Mouse (Mus musculus) megakaryocyte, adult 5-6 weeks (primary cell): ENCODE measurements around the gene Mtor. TPM values are rescaled to one million over a fixed set of nuclear protein-coding genes. Genes with fewer than 3 reads are reported as not detected.

Source experiments
- ATAC-seq: 2 replicates; pipeline ENCODE4 v1.8.0; 2016; ENCODE audit warnings: mild to moderate bottlenecking, inconsistent platforms; ENCODE audit not compliant: poor library complexity, severe bottlenecking
- total RNA-seq, 2 experiments: library from RNA; stranded (forward) in 1 of 2; stranded (reverse) in 1 of 2; fragments of 153-499, 151-499 nt in 1 of 2; fragments of 221-1000, 200-1000 nt in 1 of 2; gene quantifications; 2 replicates each; pipeline versions ENCODE4 v1.2.3 to v1.2.4; 2015 to 2017

Mtor gene
- total RNA-seq, 2 experiments from 2014 or later: 10.8 to 14.2 TPM

DNA sequence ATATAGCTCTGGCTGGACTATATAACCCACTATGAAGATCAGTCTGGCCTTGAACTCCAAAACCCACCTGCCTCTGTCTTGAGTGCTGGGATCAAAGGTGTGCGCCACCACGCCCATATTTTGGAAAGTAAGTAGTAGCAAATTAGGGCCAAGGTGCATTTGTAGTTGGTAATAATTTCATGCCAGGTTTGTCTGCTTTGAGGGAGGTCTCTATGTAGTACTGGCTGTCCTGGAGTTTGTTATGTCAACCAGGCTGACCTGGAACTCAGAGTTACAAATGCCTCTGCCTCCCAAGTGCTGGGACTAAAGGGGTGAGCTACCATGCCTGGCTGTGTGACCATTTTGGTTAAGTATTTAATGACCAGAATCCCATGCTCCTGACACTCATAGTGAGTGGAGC lies 31.8 kb downstream of the Mtor start:
- ATAC-seq: no peak

DNA sequence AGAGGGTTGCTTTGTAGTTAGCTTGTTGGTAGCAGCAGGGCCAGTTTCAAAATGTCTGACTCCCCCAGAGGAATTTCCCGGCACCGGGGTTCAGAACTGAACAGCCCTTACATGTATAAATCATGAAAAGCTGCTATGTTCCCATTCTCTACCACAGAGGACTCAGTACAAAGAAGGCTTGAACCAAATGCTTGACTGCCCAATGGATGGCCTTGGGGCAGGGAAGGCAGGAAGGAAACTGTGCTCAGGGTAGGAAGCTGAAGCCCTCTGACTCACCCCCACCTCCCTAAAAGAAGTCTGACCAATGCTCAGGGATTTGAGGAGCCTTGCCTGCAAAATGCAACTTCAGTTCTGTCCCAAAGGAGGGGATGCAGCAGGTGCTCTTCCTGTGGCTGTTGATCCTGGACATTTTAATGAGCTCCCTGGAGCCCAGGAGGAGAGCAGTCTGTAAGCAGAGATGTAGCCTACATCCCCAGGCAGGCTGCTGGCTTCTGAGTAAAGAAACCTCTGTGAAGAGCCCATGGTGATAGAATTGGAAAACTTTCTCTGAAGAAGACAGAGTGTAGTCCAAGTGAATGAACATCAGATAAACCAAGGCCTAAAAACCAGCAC lies 33.3 kb downstream of the Mtor start:
- no peak for ATAC-seq

DNA sequence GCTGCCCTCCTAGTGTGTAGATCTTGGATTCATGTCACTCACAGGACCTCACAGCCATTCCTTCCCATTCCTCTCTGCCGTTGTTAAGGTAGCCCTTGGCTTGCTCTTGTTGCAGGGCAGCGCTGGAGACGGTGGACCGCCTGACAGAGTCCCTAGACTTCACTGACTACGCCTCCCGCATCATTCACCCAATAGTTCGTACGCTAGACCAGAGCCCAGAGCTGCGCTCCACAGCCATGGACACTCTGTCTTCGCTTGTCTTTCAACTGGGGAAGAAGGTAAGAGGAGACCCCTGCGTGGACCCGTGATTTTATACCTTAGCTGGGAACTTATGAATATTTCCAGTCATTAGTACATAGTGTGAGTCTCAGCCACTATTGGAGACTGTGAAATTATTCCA lies 36.1 kb downstream of the Mtor start:
- ATAC-seq: no peak

DNA sequence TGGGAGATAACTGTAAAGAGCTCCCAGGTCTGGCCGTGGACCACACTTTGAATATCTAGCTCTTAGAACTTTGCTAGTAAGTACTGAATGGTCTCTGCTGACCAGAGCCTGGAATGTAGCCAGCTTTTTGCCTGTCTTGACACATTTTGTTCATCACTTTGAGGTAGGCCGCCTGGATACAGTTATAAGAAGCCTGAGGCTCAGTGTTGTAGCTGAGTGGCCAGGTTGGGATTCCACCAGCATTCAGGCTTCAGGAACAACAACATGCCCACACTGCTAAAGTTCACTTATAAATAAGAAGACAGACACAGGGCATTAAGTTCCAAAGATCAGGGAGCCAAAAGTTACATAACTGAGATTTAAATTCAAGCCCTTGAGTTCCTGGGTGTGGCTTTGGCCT lies 39.4 kb downstream of the Mtor start:
- no peak for ATAC-seq

DNA sequence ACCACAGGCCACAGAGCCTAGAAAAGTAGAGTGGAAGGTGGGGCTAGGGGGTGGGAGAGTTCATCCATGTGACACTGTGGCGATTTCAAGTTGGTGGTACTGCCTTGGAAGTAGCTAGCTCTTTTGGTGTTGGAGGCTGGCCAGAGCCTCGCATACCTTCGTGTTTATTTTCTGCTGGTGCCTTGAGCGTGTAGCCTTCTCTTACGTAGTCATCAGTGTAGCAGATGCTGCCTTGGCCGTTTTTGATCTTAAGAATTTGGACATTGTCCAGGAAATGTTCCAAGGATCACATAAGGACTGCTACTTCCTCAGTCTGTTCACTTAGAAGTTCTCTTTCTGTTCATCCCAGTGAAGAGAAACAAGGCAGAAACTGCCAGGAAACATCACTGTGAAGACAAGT lies 42.1 kb downstream of the Mtor start:
- no peak for ATAC-seq

DNA sequence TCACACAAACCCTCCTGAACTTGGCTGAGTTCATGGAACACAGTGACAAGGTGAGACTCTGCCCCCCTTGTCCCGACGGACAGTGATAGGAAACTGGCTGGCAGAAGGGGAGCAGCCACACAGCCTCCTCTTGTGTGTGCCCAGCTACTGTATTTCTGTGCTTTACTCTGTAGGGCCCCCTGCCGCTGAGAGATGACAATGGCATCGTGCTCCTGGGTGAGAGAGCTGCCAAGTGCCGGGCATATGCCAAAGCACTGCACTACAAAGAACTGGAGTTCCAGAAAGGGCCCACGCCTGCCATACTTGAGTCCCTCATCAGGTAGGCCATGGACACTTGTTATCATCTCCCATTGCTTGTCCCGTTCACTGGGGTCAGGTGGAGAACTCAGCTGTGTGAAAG lies 43.0 kb downstream of the Mtor start:
- no peak for ATAC-seq

DNA sequence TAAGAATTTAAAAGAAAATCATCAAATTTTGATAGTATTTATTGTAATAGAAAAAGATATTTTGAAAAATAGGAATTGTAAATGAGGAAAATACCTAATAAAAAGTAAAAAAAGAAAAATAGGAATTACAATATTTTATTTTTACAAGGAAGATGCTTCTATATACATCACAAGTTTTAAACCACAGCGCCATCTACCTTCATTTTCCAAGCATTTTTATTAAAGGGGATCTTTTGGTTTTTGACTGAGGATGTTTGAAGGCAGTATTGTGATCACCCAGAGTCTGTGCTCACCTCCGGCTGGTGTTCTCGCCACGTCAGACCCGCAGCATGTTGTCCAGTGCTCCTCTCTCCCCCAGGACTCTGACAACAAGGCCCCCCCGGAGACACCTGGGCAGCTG lies 46.7 kb downstream of the Mtor start:
- ATAC-seq: no peak

DNA sequence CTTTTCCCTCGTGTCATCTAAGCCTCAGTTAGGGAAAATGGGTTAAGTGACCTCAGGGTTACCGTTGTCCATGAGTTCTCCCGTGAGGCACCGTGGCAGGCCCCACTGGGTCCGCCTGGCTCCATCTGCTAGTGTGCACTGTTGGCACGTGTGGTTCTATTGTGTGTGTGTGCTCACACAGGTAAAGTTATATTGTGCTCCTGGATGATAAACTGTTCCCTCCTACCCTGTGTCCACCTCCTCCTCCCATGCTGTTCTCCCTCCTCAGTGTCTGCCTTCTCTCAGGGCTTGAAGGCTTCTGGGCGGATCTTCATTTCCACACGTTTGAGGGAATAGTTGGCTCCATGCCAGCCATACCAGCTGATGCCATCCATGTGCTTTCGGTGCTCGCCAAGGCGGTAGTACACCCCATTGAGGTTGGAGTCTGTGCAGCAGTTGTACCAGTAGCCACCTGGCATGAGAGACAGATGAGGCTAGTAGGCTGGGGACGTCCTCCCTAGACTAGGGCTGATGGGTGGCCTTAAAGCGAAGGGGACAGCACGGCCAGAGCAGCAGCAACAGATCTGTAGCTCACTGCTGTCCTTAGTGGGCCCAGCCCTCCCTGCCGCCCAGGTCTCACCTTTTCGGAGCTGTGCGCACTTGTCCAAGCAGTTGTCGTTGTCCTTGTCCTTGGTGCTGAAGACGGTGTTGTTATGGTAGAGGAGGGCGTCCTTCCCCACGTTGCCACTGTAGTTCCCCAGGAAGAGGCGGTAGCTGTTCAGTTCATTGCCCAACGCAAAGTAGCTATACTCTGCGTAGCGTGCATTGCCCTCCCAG lies 47.7 kb downstream of the Mtor start:
- no peak for ATAC-seq

DNA sequence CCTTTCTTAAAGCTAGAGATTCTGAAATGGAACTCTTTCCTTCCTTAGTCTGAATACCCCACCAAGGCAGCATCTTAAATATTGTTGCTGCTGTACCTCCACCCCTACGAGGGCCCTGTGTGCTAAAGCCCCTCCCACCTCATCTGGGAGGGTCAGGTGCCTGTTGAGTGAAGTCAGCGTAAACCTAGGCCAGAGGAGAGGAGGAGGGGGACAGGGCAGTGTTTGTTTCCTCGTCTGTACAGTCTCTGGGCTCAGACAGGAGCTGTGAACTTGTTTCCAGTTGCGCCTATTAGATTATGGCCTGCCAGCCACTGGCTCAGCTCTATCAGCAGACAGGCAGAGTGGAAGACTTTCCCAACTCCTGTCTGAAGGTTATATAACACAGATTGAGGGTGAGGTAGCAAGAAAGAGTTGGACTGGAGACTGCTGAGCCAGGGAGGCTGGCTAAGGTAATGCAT lies 52.0 kb downstream of the Mtor start, which contains the start of gene Angptl7:
Gene Angptl7 (minus strand): TSS at position 51 of the 458 bp plus-strand sequence.
- no peak for ATAC-seq

DNA sequence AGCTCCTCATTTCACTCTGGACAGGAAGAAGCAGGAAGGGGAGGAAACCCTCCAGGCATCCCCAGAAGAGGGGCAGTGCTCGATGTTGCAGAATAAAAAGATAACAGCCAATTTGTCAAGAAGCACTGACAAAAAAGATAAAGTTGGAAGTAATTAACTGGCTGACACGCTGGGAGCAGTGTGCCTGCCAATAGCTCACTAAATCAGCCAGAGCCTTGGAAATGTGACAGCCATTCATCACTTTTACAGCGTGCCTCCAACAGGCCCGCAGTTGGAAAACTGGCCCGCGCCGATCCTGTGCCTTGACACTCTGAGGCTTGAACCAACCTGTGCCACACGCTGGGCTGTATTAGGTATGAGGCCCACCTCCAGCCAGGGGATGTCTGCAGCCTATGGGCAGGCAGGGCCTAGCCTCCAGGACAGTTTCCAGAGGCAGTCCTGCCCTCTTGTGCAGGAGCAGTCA lies 56.1 kb downstream of the Mtor start:
- ATAC-seq: no peak

DNA sequence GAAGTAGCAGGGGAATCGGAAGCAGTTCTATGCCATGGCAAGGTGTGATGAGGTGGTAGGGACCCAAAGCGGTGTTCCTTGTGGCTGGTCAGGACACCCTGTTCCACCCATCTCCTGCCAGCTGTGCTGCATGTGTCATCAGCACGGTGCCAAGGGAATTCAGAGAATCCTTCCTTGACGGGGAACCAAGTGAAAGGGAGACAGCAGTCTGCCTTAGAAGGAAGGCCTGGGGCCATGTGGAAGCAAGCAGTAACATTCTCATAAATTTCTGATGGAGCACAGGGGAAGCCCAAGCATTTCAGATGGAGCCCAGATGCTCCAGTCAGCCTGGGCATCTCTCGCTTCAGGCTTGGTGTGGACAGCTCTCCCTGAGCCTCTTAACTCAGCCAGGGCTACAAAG lies 59.2 kb downstream of the Mtor start:
- no peak for ATAC-seq

DNA sequence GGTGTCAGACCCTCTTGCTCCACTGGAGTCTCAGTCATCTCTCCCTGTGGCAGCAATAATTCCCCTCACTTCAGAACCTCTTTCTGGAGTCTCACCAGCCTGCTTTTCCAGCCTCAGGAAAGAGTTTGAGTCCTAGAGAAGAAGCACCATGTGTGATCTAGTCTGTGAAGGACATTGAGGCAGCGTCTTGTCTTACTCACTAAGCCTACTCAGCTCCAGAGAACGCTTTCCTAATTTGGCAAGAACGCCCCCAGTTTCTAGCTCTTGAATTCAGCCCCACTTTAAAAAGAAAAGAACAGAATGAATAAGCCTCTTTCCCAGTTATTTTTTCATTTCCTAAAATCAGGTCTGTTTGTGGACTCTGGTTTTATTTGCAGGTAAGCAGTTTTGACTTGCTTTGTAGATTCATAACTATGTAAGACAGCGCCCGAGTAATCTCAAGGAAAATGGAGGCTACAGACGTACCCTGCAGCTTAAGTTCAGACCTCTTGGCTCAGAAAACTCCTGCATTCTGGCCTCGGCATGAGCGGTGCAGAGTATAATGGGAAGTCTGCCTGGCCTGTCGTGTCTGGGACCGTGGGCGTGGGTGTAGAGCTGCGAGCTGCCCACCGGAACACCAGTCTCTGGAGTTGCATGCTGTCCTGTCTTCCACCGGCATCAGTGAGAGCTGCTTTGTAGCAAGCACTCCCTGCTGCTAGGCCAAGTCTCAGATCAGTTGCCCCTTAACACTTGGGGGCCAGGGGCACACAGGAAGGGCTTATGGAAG lies 59.9 kb downstream of the Mtor start:
- ATAC-seq: no peak

DNA sequence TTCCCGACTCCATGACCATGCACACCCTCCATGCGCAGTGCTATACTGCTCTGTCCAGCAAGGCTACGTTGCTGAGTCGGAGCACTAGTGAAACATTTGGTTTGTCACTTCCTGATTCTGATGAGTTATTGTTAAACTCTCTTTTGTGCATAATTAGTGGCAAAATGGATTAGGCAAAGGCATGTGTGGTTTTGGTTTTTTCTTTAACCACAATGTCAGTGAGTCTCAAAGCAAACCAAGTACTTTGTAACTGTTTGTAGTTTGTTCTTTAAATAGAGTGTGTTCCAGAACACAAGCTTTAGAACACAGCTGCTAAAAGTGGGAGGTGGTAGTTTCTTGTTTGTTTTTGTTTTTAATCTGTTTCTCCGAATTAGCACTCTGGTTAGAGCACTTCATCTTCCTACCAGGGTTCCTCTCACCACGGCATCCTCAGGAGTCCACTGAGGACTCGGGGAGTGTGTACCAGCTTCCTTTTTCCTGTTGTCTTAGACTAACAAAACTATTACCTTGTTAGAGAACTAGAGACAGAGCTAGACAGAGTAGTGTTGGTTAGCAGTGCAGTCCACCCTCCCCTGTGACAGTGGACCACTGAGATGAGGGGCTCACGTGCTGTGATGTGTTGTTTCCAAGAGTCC lies 61.2 kb downstream of the Mtor start:
- peak; percentile 76 for ATAC-seq

DNA sequence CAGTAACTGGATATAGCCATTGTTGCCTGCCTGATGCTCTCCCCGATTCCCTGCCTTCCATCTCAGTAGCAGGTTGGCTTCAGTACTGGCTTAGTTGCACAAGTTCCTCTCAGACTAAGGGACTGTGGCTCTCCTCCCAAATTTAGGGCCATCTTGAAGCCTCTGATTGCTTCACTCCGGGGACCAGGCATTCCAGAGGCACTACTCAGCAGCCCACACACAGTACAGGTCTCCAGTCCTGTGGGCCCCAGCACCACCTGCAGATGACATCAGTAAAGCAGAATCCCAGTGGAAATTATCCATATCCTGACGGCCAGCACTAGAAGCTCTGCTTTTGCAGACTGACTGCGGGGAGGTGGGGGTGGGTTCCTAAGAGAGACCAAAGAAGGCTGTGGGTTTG lies 62.3 kb downstream of the Mtor start:
- no peak for ATAC-seq

DNA sequence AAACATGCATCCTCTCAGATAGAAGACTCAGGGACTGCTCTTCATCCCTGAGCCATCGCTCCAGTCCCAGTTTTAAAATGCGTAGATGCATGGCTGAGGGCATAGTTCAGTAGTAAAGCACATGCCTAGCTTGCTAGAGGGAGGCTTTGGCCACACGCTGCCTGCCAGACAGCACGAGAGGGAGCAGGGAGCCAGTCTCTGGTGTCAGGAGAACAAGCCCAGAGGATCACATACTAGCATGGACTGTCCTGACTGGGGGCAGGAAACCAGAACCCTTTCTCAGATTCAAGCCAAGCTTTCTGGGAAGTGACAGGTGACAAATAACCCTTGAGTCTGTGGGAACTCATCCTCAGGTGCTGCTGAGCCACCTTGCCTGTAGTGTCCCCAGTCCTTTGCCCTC lies 62.9 kb downstream of the Mtor start:
- ATAC-seq: no peak

DNA sequence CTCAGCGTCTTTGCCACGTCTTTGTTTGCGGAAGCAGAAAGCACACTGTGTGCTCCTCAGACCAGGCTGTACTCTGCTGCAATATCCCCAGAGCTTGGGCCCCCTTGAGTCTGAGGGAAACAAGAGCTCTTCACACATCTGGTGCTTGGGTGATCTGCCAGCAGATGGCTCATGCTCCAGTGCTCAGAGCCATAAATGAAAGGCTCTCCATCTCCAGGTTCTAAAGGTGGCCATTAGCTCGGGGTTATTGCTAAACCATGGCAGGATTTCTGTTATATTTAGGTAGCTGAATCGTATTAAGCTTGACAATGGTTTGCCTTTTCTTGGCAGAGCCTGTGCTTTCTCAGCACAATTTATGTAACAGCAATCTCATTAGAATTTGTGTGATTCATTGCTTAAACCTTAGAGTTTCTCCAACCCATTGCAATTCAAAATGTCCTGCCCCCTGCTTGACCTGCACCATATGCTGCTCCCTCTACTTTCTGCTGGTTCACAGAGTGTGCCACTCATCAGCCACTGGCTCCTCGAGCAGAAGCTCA lies 64.7 kb downstream of the Mtor start:
- no peak for ATAC-seq

DNA sequence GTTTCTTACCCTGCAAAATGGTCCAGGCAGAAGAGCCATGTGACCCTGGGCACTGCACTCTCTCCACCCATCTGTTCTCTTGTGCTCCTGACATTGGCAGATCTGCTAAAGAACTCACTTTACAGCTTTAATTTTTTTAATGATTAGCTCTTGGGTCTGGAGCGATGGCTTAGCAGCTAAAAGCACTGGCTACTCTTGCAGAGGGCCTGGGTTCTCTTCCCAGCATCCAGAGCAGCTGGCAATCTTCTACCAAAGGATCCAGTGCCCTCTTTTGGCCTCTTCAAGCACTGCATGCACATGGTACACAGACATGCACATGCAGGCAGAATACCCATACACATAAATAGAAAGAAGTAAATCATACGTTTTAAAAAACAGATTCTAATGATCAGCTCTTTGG lies 66.9 kb downstream of the Mtor start:
- ATAC-seq: no peak

DNA sequence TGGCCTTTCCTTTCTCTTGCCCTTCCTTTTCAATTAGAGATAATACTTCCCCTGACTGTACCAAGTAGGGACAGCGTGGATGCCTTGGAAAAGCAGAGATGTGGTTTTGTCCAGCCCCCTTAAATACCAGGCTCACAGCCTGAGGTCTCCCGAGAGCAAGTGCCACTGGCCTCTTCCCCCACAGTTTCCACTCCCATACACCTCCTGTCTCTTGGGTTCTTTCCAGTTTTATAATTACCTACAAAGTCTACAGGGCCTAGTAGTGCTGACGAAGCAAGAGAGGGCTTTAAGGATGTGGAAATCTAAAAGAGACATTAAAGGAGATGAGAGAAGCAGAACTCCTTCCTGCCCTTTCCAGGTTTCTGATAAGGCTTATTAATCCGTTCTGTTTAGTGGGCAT lies 69.4 kb downstream of the Mtor start:
- ATAC-seq: no peak

DNA sequence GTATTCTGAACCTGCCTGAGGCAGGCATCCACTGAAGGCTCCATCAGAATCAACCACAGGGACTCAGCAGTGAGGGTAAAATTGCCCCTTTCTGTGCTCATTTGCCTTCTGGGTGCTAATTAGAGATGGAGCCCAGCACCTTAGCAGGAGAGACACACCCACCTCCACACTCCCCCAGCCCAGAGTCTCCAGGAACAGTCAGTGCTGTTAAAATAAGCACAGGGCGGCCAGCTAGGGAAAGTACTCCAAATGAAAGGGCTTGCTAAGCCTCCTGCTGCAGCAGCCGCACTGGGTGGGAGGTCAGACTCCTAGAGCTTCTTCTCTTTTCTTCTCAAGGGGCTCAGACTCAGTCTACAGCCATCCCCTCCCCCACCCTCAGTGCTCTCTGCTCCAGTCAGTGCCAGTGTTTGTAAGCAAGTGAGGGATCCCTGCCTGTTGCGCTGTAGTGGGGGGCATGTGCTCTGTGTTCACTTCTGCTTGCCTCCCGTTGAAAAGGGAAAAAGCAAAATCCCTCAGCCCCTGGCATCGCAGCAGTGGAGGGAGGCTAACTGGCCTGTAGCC lies 69.9 kb downstream of the Mtor start:
- no peak for ATAC-seq

DNA sequence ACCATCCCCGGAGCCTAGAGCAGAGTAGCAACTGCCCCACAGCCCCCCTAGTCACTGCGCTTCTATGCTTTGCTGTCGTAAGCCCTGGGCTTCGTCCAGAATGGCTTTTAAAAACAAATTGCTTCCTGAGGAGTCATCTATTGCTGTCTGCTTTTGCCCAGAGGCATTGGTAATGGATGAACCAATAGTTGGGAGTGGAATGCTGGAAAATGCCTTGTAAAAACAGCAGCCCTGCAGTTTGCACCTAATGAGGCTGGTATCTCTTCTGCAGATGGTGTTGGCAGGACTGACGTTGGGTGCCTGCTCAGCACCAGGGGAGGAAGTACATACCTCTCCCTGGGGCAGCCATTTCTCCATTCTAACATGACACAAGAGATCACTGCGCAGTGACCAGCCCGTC lies 75.1 kb downstream of the Mtor start:
- ATAC-seq: peak; percentile 54; the same call in 1 of the 2 replicates
